Mouse (Mus musculus): ENCODE measurements around the gene Scarb2.

DNA sequence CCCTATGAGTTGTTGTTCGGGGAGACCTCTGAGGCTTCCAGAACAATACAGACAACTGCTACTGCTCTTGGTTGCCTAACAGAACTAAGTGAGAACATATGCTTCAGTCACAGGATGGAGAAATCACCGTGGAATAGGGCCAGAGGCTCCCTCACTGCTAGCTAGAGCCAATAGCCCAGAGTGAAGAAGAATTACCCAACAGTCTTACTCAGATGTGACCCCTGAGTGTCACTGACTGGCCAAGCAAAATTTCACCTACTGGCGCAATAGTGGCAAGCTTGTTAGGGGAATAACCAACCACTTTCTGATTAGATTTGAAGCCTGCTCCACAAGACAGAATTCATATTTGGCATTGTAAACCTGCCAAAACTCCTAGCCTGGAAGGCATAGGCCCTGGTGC is 19.9 kb downstream of the Scarb2 start:
- no peak for TF ChIP-seq POLR2AphosphoS2 (IDR thresholded peaks at IDR 0.05; ENCODE audit: insufficient read length, low read depth)
- no peak for TF ChIP-seq E2F4 (IDR thresholded peaks at IDR 0.05; ENCODE audit: insufficient read depth)
- no peak for TF ChIP-seq TCF12 (IDR thresholded peaks at IDR 0.05; ENCODE audit: insufficient read depth, poor library complexity, severe bottlenecking)
- no peak for TF ChIP-seq CEBPB (IDR thresholded peaks at IDR 0.05; ENCODE audit: insufficient read depth, poor library complexity, severe bottlenecking)
- no peak for TF ChIP-seq POLR2A (IDR thresholded peaks at IDR 0.05; ENCODE audit: insufficient read length, low read depth)
- TF ChIP-seq USF1 (IDR thresholded peaks at IDR 0.05; ENCODE audit: low read depth), result no peak
- TF ChIP-seq TCF3 (IDR thresholded peaks at IDR 0.05; ENCODE audit: insufficient read length, low read depth), result no peak
- no peak for TF ChIP-seq MYOG (IDR thresholded peaks at IDR 0.05; ENCODE audit: control insufficient read depth in 1 of 3, insufficient read depth in 1 of 3, insufficient read length in 2 of 3, low read depth in 2 of 3)
- TF ChIP-seq SRF (IDR thresholded peaks at IDR 0.05; ENCODE audit: control insufficient read depth, insufficient read length, low read depth), result no peak
- TF ChIP-seq MAX (IDR thresholded peaks at IDR 0.05; ENCODE audit: low read depth), result no peak
- no peak for TF ChIP-seq MYOD1 (IDR thresholded peaks at IDR 0.05; ENCODE audit: control insufficient read depth in 1 of 3, insufficient read length in 2 of 3, low read depth in 2 of 3)
- no peak for TF ChIP-seq REST (IDR thresholded peaks at IDR 0.05; ENCODE audit: insufficient read depth, insufficient read length)

Measured in myocyte (in vitro differentiated cells).